Mouse (Mus musculus) heart, postnatal 0 days (tissue): ENCODE results near the gene Myo6. TPM values are rescaled to one million over a fixed set of nuclear protein-coding genes. Genes with fewer than 3 reads are reported as not detected.

Source experiments
- ATAC-seq: fragments of 200-750 bp; cut with Nextera tagmentation; 2 replicates; pipeline ENCODE4 v1.8.0; 2017; ENCODE audit warnings: low read depth, moderate number of reproducible peaks, moderate library complexity; ENCODE audit not compliant: insufficient read depth
- DNase-seq: peaks from one replicate; pipeline ENCODE4 v3.0.0-alpha.2; 2016; ENCODE audit warnings: low spot score
- H3K27ac ChIP-seq: fragments of 300-500 bp; sonication (generic); 2 replicates; pipeline ENCODE4 v1.5.1; 2014; ENCODE audit warnings: low read depth, mild to moderate bottlenecking
- H3K27me3 ChIP-seq: fragments of 300-500 bp; sonication (generic); 2 replicates; pipeline ENCODE4 v1.6.1; 2014; ENCODE audit warnings: low read length, mixed read lengths; ENCODE audit not compliant: control insufficient read depth, insufficient read depth
- H3K36me3 ChIP-seq: fragments of 300-500 bp; sonication (generic); replicated peaks from 2 replicates; pipeline ENCODE4 v1.6.1; 2014; ENCODE audit warnings: low read length, mixed read lengths; ENCODE audit not compliant: control insufficient read depth, insufficient read depth
- H3K4me1 ChIP-seq: fragments of 300-500 bp; sonication (generic); 2 replicates; pipeline ENCODE4 v1.6.1; 2014; ENCODE audit warnings: antibody characterized with exemption; ENCODE audit not compliant: control insufficient read depth, insufficient read depth
- H3K4me2 ChIP-seq: fragments of 300-500 bp; sonication (generic); 2 replicates; pipeline ENCODE4 v1.6.1; 2014; ENCODE audit warnings: low read depth, mild to moderate bottlenecking, low read length, moderate library complexity
- H3K4me3 ChIP-seq: fragments of 300-500 bp; sonication (generic); 2 replicates; pipeline ENCODE4 v1.5.1; 2014; ENCODE audit warnings: low read depth, low read length
- H3K9ac ChIP-seq: fragments of 300-500 bp; sonication (generic); replicated peaks from 2 replicates; pipeline ENCODE4 v1.6.1; 2014; ENCODE audit warnings: low read depth, low read length, mixed read lengths
- H3K9me3 ChIP-seq: fragments of 300-500 bp; sonication (generic); replicated peaks from 2 replicates; pipeline ENCODE4 v1.6.1; 2016; ENCODE audit warnings: low read length; ENCODE audit not compliant: control insufficient read depth
- CTCF ChIP-seq: IDR thresholded peaks from 2 replicates; pipeline ENCODE4 v1.5.1; 2016; ENCODE audit warnings: antibody characterized with exemption, control low read depth, low read depth
- EP300 ChIP-seq: IDR thresholded peaks from 2 replicates; pipeline ENCODE4 v1.6.1; 2016; ENCODE audit warnings: antibody characterized with exemption, low read depth
- WGBS: fragments of 180-500 bp; shearing (Covaris S2); extraction: QIAGEN DNeasy Blood & Tissue Kit; methylation state at CpG from one replicate; pipeline ENCODE4 v1.1.7; 2014; 5-methylcytosine and 5-hydroxymethylcytosine counted together
- polyA plus RNA-seq: library from polyadenylated mRNA; unstranded; fragments of >200 nt; fragmentation: Nextera tagmentation; extraction: Ambion mirVana; gene quantifications from 2 replicates; pipeline ENCODE4 v1.2.1, GENCODE M21; 2015
- total RNA-seq: library from RNA; depleted of rRNA; stranded (reverse); fragments of >200 nt; gene quantifications from 2 replicates; pipeline ENCODE4 v1.2.3, GENCODE M21; 2014; ENCODE audit warnings: low replicate concordance

Myo6 gene
- total and polyA plus RNA-seq, 2 experiments from 2014 or later, result 7.1 to 13.2 TPM

DNA sequence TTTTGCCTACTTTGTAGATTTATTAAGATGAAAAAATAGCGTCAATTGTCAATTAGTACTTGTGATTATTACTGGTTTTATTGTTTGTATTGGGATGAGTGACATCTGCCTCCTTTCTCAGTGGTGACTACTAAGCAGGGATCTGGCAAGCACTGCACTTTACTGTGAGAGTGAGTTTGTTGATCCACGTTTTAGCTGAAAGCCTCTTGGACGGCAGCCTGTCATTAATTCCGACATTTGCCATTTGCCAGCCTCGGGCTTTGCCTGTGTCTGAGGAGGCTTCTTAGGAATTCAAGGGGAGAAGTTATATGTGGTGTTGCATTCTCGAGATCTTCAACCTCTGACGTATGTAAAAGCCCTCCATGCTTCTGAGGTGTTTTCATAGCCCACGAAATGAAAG lies 168.6 kb downstream of the Myo6 start:
- no peak overlapping the region for H3K9ac ChIP-seq
- H3K27ac ChIP-seq, result no peak overlapping the region
- DNase-seq (no peak), ATAC-seq (no peak)
- TF ChIP-seq EP300 (no peak), CTCF (no peak)
- no peak overlapping the region for H3K4me3 ChIP-seq
- WGBS, result 51% methylated on average over 8 of the region's 8 CpGs
- H3K4me2 ChIP-seq, result no peak overlapping the region
- H3K36me3 ChIP-seq, result no peaks in the 10 kb centered on the region
- H3K27me3 ChIP-seq, result no peaks in the 10 kb centered on the region
- H3K4me1 ChIP-seq, result no peaks in the 10 kb centered on the region
- no peaks in the 10 kb centered on the region for H3K9me3 ChIP-seq

DNA sequence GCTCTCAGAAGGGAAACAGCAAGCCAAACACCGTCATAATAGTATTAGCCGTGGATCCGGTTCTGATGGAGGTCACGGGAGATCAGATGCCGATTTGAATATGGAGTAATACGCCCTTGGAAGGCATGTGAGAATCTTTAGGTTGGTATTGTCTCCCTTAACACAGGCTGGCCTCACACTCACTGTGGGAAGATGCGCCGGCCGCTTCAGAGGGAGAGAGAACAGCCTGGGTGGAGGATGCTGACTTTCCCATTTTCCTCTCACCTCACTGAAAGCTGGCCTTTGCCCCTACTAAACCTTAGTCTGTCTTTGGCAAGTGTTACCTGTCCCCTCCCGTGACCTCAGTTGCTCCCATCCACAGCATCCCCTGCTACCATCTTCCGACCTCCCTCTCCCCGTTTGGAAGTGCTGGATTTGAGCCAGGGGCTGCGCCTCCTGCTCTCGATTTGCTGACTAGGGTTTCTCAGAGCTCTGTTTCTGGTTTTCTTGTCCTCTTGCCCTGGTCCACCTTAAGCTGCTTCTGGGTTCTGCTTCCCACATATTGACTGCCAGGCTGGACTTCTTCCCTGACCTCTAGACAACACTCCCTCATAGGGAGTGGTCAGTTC lies 169.3 kb downstream of the Myo6 start:
- no peak overlapping the region for H3K4me3 ChIP-seq
- no peaks in the 10 kb centered on the region for H3K36me3 ChIP-seq
- H3K27ac ChIP-seq, result no peak overlapping the region
- H3K4me1 ChIP-seq, result no peaks in the 10 kb centered on the region
- no peaks in the 10 kb centered on the region for H3K9me3 ChIP-seq
- H3K9ac ChIP-seq, result no peak overlapping the region
- 66% methylated on average over 14 of the region's 14 CpGs for WGBS
- no peak overlapping the region for H3K4me2 ChIP-seq
- no peaks in the 10 kb centered on the region for H3K27me3 ChIP-seq
- no peak for DNase-seq
- ATAC-seq, result no peak
- TF ChIP-seq EP300 (no peak), CTCF (no peak)

DNA sequence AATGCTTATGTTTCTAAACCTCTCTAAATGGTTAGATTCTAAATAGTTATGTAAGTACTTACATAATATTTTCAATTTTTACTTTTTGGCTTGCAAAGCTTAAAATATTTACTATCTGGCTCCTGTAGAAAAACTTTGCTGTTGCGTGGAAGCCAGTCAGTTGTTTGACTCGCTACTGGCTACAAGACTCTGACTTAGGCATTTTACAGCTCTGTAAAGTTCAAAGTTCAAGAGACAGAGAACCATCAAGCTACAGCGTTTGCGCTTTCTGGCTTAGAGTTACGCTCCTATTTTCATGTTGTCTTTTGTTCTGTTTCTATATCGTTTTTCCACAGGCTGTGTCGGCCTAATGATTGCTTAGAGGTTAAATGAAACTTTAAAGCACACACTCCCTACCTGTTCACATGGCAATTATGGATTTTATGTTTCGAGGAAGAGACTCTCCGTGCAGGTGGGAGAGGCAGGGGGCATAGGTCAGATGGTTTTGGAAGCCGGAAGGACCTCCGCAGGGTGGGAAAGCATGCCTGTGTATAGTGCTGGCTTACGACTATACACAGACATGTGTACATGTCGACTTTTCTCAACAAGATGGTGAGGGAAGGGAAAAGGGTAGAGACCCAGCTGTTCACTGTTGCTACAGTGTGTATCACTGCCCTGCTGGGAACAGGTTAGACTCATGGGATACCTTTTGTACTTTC lies 171.0 kb downstream of the Myo6 start:
- no peaks in the 10 kb centered on the region for H3K9me3 ChIP-seq
- no peak overlapping the region for H3K4me3 ChIP-seq
- DNase-seq (no peak), ATAC-seq (no peak)
- no peak overlapping the region for H3K4me2 ChIP-seq
- no peaks in the 10 kb centered on the region for H3K36me3 ChIP-seq
- 89% methylated on average over 13 of the region's 13 CpGs for WGBS
- no peak overlapping the region for H3K9ac ChIP-seq
- TF ChIP-seq CTCF (no peak), EP300 (no peak)
- no peaks in the 10 kb centered on the region for H3K4me1 ChIP-seq
- no peaks in the 10 kb centered on the region for H3K27me3 ChIP-seq
- H3K27ac ChIP-seq, result no peak overlapping the region

DNA sequence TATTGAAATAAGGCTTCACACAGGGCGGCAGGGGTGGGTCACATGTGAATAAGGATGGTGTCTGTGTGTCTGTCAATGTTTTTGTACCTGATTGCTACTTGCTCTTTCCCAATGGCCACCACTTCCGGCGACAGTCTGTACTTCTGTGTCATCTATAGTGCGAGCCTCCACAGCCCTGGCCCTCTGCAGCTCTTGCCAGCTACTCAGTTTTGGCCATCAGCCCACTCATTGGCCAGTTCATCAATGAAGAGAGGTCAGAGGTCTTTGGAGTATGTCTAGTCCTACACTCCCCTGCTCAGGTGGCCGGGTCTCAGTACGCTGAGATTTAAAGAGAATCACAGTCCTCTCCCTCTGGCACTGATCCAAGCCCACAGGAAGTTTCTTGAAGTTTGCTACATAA lies 173.2 kb downstream of the Myo6 start:
- 78% methylated on average over 6 of the region's 6 CpGs for WGBS

DNA sequence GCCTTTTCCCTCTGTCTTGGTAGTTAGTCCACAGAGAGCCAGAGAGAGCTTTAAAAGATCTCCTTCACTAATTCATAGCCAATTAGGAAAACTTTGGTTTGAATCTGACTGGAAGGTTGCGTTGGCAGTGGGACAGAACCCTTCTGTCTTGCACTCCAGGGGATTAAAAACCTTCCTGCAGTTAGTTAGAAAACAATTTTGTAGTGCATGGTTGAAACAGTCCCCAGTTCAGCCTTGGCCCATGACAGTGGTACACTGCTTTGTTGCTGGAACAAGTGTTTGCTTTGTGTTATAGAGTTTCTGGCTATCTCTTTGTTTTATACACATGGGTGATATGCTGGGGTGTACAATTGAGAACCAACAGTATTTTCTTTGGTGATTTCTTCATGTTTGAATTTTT lies 176.1 kb downstream of the Myo6 start:
- Histone ChIP-seq H3K27me3 (no peaks in the 10 kb centered on the region), H3K9ac (no peak overlapping the region), H3K4me3 (no peak overlapping the region), H3K4me2 (no peak overlapping the region), H3K4me1 (no peaks in the 10 kb centered on the region), H3K27ac (no peak overlapping the region), H3K36me3 (no peaks in the 10 kb centered on the region), H3K9me3 (no peaks in the 10 kb centered on the region)
- ATAC-seq, result no peak
- 68% methylated on average over 1 of the region's 1 CpGs for WGBS
- no peak for DNase-seq
- TF ChIP-seq CTCF (no peak), EP300 (no peak)

More for the DNA sequence above, 173.2 kb downstream of the Myo6 start:
- TF ChIP-seq EP300, result no peak
- no peak for TF ChIP-seq CTCF
- no peaks in the 10 kb centered on the region for H3K27me3 ChIP-seq
- DNase-seq (no peak), ATAC-seq (no peak)
- no peak overlapping the region for H3K9ac ChIP-seq
- no peaks in the 10 kb centered on the region for H3K9me3 ChIP-seq
- no peaks in the 10 kb centered on the region for H3K4me1 ChIP-seq
- H3K4me3 ChIP-seq, result no peak overlapping the region
- no peaks in the 10 kb centered on the region for H3K36me3 ChIP-seq
- no peak overlapping the region for H3K27ac ChIP-seq
- H3K4me2 ChIP-seq, result no peak overlapping the region
